Mouse (Mus musculus) left cerebral cortex, postnatal 10 days (tissue): ENCODE measurements around the gene ccdc198. TPM values are rescaled to one million over a fixed set of nuclear protein-coding genes. Genes with fewer than 3 reads are reported as not detected.
"Not testable (repeated sequence)": the region's sequence is repeated elsewhere in the genome, so short reads cannot be mapped to it uniquely, and the experiment has no call there.

Source experiments
- DNase-seq, 2 experiments: peaks; one replicate each; pipeline ENCODE4 v3.0.0; 2021 to 2022; ENCODE audit warnings: low spot score in 2 of 2, mixed read lengths in 1 of 2; ENCODE audit errors: extremely low spot score in 1 of 2
- intact Hi-C: fragments of 180-260 bp; cut with DNase I; formaldehyde crosslinking; loops from one replicate; pipeline ENCODE4 v1.15.1; 2025
- total RNA-seq, 2 experiments: library from RNA; stranded (reverse); gene quantifications; 2 replicates each; pipeline ENCODE4 v1.2.3; 2021

The ccdc198 gene
- total RNA-seq, 2 experiments from 2014 or later = not detected

- no peak for DNase-seq
- intact Hi-C loops = no loop called here
Observed at GRCm38 (mm10) chr14:49218677-49219076, 26.6 kb downstream of the ccdc198 start.

DNA sequence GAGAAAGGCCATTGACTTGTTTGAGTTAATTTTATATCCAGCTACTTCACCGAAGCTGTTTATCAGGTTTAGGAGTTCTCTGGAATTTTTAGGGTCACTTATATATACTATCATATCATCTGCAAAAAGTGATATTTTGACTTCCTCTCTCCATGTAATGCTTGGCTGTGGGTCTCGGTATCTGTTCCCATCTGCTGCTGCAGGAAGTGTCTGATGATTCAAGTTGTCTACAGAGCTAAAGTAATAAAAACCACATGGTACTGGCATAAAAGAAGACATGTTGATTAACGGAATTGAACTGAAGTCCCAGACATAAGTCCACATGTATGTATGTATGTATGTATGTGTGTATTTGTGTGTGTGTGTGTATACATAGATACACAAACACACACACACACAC lies 35.1 kb downstream of the ccdc198 start:
- DNase-seq, intact Hi-C loops: not testable (repeated sequence)

GRCm38 (mm10) chr14:49201073-49201778 lies 44.0 kb downstream of the ccdc198 start:
- intact Hi-C loops = no loop called here
- peak in 1 of 2 experiments; percentile 24 for DNase-seq

DNA sequence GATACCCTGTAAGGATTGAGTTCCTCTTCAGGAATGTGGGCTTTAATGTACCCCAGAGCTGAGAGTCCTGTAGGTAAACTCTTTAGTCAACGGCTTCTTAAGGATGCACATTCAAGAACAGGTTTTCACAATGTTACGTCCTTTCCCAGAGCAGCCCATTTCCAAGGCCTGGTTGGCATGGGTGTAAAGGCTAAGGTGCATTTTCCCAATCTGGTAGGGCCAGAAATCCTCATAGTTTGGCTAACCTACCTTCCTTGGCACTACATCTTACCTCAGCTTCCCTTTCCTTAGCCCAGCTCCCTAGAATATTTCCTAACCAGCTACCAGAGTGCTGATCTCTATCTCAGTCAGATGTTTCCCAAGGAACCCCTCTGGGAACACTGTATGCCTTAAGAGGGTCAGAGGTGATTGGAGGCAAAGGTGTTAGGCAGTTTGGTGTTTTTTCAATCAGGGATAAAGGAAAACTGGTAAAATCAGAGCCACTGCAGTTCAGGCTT lies 48.2 kb downstream of the ccdc198 start:
- no peak for DNase-seq
- intact Hi-C loops = no loop called here

DNA sequence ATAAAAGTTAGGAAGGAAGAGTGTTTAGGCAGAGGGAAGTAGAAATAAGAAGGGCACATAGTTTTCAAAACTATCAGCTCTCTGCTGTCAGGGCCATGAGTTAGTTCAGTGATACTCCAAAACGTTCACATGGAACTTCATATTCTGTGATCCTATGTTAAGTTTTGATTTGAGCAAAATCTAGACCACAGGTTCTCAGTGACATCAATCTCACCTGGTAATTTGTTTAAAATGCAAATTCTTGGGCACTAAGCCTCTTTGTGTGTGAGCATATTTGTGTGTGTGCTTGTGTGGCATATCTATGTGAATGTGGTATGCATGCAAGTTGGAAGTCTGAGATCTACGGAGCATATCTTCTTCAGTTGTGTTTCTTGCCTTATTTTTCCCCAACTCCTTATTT lies 59.0 kb downstream of the ccdc198 start:
- no peak for DNase-seq

DNA sequence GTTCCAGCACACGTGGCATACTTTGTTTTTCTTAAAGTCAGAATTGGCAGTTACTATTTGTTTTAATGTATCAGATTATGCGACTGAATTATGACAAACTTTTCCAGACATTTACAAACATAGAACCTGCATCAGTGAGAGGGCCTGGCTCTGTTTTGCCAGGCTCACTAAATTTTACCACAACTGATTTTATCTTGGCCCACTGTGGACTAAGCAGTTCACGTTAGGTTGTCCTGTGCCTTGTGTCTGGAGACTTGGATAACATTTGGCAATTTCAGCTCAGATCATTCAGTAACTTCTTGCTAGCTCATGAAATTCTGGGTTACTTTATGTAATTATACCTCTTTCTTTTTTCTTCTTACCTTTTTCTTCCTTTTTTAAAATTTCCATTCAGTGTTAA lies 65.5 kb downstream of the ccdc198 start:
- intact Hi-C loops = no loop called here
- DNase-seq = no peak

More for the DNA sequence above, 59.0 kb downstream of the ccdc198 start:
- intact Hi-C loops = no loop called here

DNA sequence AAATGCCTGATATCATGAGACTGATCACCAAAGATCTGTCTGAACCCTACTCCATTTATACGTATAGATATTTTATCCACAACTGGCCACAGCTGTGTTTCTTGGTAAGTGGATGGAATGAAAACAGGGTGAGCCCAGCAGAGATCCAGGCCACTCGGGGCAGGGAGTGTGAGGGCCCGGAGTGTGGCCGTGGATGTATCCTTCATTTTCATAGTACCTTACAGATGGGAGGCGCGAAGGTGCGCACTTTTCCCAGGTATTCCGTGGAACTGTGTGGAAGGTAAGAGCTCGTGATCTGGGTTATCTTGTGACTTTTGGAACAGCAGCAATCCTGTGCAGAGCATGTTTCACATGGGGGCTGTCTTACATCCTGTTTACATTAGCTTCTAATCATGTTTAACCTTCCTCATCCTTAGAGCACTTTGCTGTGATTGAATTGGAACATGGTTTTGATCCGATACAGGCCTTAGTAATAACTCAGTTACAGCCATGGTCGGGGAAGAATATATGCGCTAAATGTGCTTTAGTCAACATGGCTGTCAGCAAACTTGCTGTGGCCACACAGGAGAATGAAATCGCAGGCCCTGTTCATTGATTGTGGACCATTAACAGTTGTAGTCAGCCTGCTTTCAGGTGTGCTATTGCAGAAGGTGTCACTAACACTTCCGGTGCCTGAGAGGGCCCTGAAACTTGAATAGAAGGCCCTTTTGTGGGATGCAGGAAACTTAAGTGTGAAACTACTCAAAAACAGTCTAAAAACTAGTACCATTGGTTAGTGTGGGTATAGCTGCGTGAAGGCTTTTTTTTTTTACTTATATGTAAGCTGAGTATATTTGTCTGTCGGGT lies 71.8 kb downstream of the ccdc198 start:
- intact Hi-C loops = no loop called here
- no peak for DNase-seq

GRCm38 (mm10) chr14:49172582-49172988 lies 72.7 kb downstream of the ccdc198 start:
- intact Hi-C loops = no loop called here
- DNase-seq = peak; percentile 31 to 76

DNA sequence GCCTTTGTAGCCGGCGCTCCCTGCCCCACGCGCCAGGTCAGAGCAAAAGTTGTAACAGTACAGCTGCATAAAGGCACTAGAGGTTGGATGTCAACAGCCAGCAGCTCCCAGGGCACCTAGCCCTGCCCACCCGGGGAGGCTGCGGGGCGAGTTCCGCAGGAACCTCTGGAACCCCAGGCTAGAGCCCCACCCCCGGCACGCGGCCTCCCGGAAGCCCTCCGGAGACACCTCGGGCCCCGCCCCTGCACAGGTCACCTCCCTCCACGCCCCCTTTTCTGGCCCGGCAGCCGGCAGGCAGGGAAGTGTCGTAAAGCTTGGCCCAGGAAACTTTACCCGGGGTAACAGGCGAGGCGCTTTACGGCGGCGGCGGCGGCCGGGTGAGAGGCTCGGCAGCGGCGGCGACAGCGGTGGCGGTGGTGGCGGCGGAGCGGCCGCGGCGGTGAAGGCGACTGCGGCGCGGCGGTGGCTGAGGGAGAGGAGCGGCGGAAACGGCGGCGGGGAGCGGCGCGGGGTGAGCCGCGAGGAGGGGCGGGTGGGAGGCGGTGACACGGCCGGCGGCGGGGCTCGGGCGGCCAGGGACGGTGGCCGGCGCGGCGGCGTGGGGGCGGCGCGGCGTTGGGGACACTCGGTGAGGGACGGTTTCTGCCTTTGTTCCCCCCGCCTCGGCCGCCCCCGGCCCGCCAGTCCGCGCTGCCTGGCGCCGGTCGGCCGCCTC lies 73.2 kb downstream of the ccdc198 start, which contains the start of gene Naa30:
Gene Naa30 (plus strand): TSS at position 360 of the 715 bp plus-strand sequence.
- peak; percentile 93 to 98 for DNase-seq
- intact Hi-C loops = no loop called here

DNA sequence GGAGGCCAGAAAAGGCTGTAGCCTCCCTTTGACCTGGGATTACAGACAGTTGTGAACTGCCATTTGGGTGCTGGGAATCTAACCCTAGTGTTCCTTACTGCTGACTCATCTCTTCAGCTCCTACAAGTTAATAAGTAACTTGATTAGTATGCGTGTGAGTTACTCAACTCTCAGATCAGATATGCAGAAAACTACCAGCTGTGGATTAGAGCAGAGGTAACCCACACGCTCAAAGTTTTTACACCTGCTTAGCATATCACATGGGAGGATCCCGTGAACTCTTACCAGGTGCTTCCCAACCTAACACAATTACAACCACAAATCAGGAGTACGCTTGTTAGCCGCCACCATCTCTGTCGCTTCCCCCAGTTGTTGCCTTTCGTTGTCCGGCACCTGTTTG lies 74.0 kb downstream of the ccdc198 start:
- no peak for DNase-seq
- intact Hi-C loops = no loop called here

Other genes starting within 250 kb of the ccdc198 start
- 10 to 100 TPM; 14.6 to 17.6 TPM for gene Ap5m1, start 179.4 kb downstream of the ccdc198 start, total RNA-seq
- gene Exoc5, start 178.8 kb downstream of the ccdc198 start, total RNA-seq = 10 to 100 TPM; 60.0 to 64.3 TPM
- gene Naa30, start 73.2 kb downstream of the ccdc198 start, total RNA-seq = 10 to 100 TPM; 35.9 to 36.9 TPM